Mouse (Mus musculus) CH12.LX (cell line): ENCODE data around the gene Ptpn6. TPM values are rescaled to one million over a fixed set of nuclear protein-coding genes. Genes with fewer than 3 reads are reported as not detected.

Experiments used
- DNase-seq: peaks from one replicate; pipeline ENCODE4 v3.0.0-alpha.2; 2013; ENCODE audit errors: extremely low read depth
- H3K27ac ChIP-seq: 2 replicates; pipeline ENCODE4 v1.5.1; 2012; ENCODE audit warnings: low read depth, mild to moderate bottlenecking, control low read depth, moderate library complexity; ENCODE audit not compliant: insufficient read depth
- H3K27me3 ChIP-seq: replicated peaks from 2 replicates; pipeline ENCODE3; 2012; ENCODE audit warnings: inconsistent platforms
- H3K36me3 ChIP-seq, 2 experiments: replicated peaks in 1 of 2; 2 replicates each; pipeline versions ENCODE3 to v1.6.1; 2012; ENCODE audit warnings: inconsistent platforms in 1 of 2, low read length in 1 of 2, mild to moderate bottlenecking in 1 of 2, mixed read lengths in 1 of 2, moderate library complexity in 1 of 2; ENCODE audit not compliant: control insufficient read depth in 1 of 2, insufficient read depth in 1 of 2
- H3K4me1 ChIP-seq, 2 experiments: 2 replicates each; pipeline ENCODE4 v1.6.1; 2012; ENCODE audit warnings: inconsistent platforms in 1 of 2, moderate library complexity in 1 of 2; ENCODE audit not compliant: insufficient read depth in 2 of 2, control insufficient read depth in 1 of 2
- H3K4me2 ChIP-seq: 2 replicates; pipeline ENCODE4 v1.6.1; 2012; ENCODE audit warnings: low read depth, mild to moderate bottlenecking, control low read depth; ENCODE audit not compliant: poor library complexity, insufficient read depth, severe bottlenecking
- H3K4me3 ChIP-seq, 3 experiments: fragments of 150-350 bp in 1 of 3; sonication (generic) in 1 of 3; replicated peaks in 1 of 3; 2 replicates each; pipeline versions ENCODE3 to v1.5.1; 2011 to 2012; ENCODE audit warnings: low read depth in 2 of 3, low read length in 2 of 3, mild to moderate bottlenecking in 2 of 3, moderate library complexity in 2 of 3, control low read depth in 1 of 3, improper control_type of control experiment in 1 of 3, inconsistent platforms in 1 of 3, mixed read lengths in 1 of 3; ENCODE audit not compliant: poor library complexity in 1 of 3
- H3K79me2 ChIP-seq: replicated peaks from 2 replicates; pipeline ENCODE4 v1.6.1; 2012; ENCODE audit warnings: mild to moderate bottlenecking, moderate library complexity; ENCODE audit not compliant: control insufficient read depth, poor library complexity, insufficient read depth, severe bottlenecking; ENCODE audit errors: extremely low read depth
- H3K9ac ChIP-seq: 2 replicates; pipeline ENCODE4 v1.6.1; 2012; ENCODE audit warnings: low read depth, mild to moderate bottlenecking, control low read depth, moderate library complexity; ENCODE audit not compliant: insufficient read depth
- H3K9me3 ChIP-seq: replicated peaks from 2 replicates; pipeline ENCODE3; 2012; ENCODE audit warnings: low read length, inconsistent platforms, mixed read lengths
- BHLHE40 ChIP-seq: IDR thresholded peaks from 2 replicates; pipeline ENCODE4 v1.6.1; 2011; ENCODE audit warnings: mild to moderate bottlenecking, low read depth, low read length, improper control_type of control experiment
- CHD2 ChIP-seq: IDR thresholded peaks from 2 replicates; pipeline ENCODE4 v1.6.1; 2011; ENCODE audit warnings: low read length, improper control_type of control experiment
- CTCF ChIP-seq, 2 experiments: IDR thresholded peaks in 1 of 2; conservative IDR thresholded peaks in 1 of 2; 2 replicates each; pipeline ENCODE4 v1.5.1; 2011 to 2012; ENCODE audit warnings: low read depth in 2 of 2, low read length in 2 of 2, improper control_type of control experiment in 1 of 2, inconsistent platforms in 1 of 2, mild to moderate bottlenecking in 1 of 2, moderate library complexity in 1 of 2
- ELF1 ChIP-seq: IDR thresholded peaks from 2 replicates; pipeline ENCODE4 v1.6.1; 2014; ENCODE audit warnings: low read depth, mild to moderate bottlenecking, inconsistent platforms, low read length, improper control_type of control experiment
- EP300 ChIP-seq: IDR thresholded peaks from 2 replicates; pipeline ENCODE4 v1.6.1; 2011; ENCODE audit warnings: low read length, improper control_type of control experiment
- ETS1 ChIP-seq: conservative IDR thresholded peaks from 2 replicates; pipeline ENCODE4 v1.6.1; 2012; ENCODE audit warnings: low read depth, mild to moderate bottlenecking, inconsistent platforms, low read length, improper control_type of control experiment, moderate library complexity
- GABPA ChIP-seq: IDR thresholded peaks from 2 replicates; pipeline ENCODE4 v1.6.1; 2012; ENCODE audit warnings: low read depth, low read length, improper control_type of control experiment, inconsistent platforms; ENCODE audit not compliant: insufficient replicate concordance
- HCFC1 ChIP-seq: IDR thresholded peaks from 2 replicates; pipeline ENCODE4 v1.6.1; 2012; ENCODE audit warnings: low read depth, mild to moderate bottlenecking, inconsistent platforms, low read length, improper control_type of control experiment
- IRF4 ChIP-seq: IDR thresholded peaks from 2 replicates; pipeline ENCODE4 v1.6.1; 2014; ENCODE audit warnings: low read depth, mild to moderate bottlenecking, inconsistent platforms, low read length, improper control_type of control experiment
- JUN ChIP-seq: IDR thresholded peaks from 2 replicates; pipeline ENCODE4 v1.6.1; 2011; ENCODE audit warnings: low read depth, mild to moderate bottlenecking, low read length, improper control_type of control experiment, moderate library complexity; ENCODE audit not compliant: insufficient read depth
- KAT2A ChIP-seq: IDR thresholded peaks from 2 replicates; pipeline ENCODE4 v1.6.1; 2012; ENCODE audit warnings: low read length, improper control_type of control experiment, inconsistent platforms; ENCODE audit not compliant: insufficient replicate concordance
- MAFK ChIP-seq: IDR thresholded peaks from 2 replicates; pipeline ENCODE4 v1.6.1; 2011; ENCODE audit warnings: low read length, improper control_type of control experiment; ENCODE audit not compliant: insufficient replicate concordance
- MAX ChIP-seq: IDR thresholded peaks from 2 replicates; pipeline ENCODE4 v1.6.1; 2011; ENCODE audit warnings: low read length, improper control_type of control experiment
- MAZ ChIP-seq: IDR thresholded peaks from 2 replicates; pipeline ENCODE4 v1.6.1; 2012; ENCODE audit warnings: low read depth, mild to moderate bottlenecking, inconsistent platforms, low read length, improper control_type of control experiment, moderate library complexity
- MEF2A ChIP-seq: IDR thresholded peaks from 2 replicates; pipeline ENCODE4 v1.6.1; 2014; ENCODE audit warnings: low read depth, mild to moderate bottlenecking, inconsistent platforms, low read length, improper control_type of control experiment, borderline replicate concordance
- MXI1 ChIP-seq: IDR thresholded peaks from 2 replicates; pipeline ENCODE4 v1.6.1; 2011; ENCODE audit warnings: mild to moderate bottlenecking, low read depth, low read length, improper control_type of control experiment
- MYC ChIP-seq: IDR thresholded peaks from 2 replicates; pipeline ENCODE4 v1.6.1; 2011; ENCODE audit warnings: low read depth, mild to moderate bottlenecking, improper control_type of control experiment, low read length
- NELFE ChIP-seq: IDR thresholded peaks from 2 replicates; pipeline ENCODE4 v1.6.1; 2011; ENCODE audit warnings: low read depth, low read length, improper control_type of control experiment
- NRF1 ChIP-seq: IDR thresholded peaks from 2 replicates; pipeline ENCODE4 v1.6.1; 2014; ENCODE audit warnings: low read depth, mild to moderate bottlenecking, inconsistent platforms, low read length, improper control_type of control experiment, moderate library complexity
- POLR2A ChIP-seq: IDR thresholded peaks from 2 replicates; pipeline ENCODE4 v1.6.1; 2011; ENCODE audit warnings: low read depth, mild to moderate bottlenecking, improper control_type of control experiment, low read length
- POLR2AphosphoS2 ChIP-seq: IDR thresholded peaks from 2 replicates; pipeline ENCODE4 v1.6.1; 2011; ENCODE audit warnings: low read depth, low read length, improper control_type of control experiment
- RAD21 ChIP-seq: IDR thresholded peaks from 2 replicates; pipeline ENCODE4 v1.6.1; 2011; ENCODE audit warnings: low read depth, mild to moderate bottlenecking, low read length, improper control_type of control experiment, moderate library complexity
- RCOR1 ChIP-seq: conservative IDR thresholded peaks from 2 replicates; pipeline ENCODE4 v1.6.1; 2012; ENCODE audit warnings: low read depth, mild to moderate bottlenecking, inconsistent platforms, low read length, improper control_type of control experiment
- SIN3A ChIP-seq: IDR thresholded peaks from 2 replicates; pipeline ENCODE4 v1.6.1; 2012; ENCODE audit warnings: low read length, improper control_type of control experiment, inconsistent platforms
- SMC3 ChIP-seq: IDR thresholded peaks from 2 replicates; pipeline ENCODE4 v1.6.1; 2011; ENCODE audit warnings: low read depth, low read length, improper control_type of control experiment
- TBP ChIP-seq: conservative IDR thresholded peaks from 2 replicates; pipeline ENCODE4 v1.6.1; 2011; ENCODE audit warnings: low read depth, low read length, improper control_type of control experiment
- TCF12 ChIP-seq: IDR thresholded peaks from 2 replicates; pipeline ENCODE4 v1.6.1; 2014; ENCODE audit warnings: low read depth, mild to moderate bottlenecking, inconsistent platforms, low read length, improper control_type of control experiment
- USF1 ChIP-seq: IDR thresholded peaks from 2 replicates; pipeline ENCODE4 v1.6.1; 2014; ENCODE audit warnings: low read depth, mild to moderate bottlenecking, inconsistent platforms, low read length, improper control_type of control experiment
- USF2 ChIP-seq: conservative IDR thresholded peaks from 2 replicates; pipeline ENCODE4 v1.6.1; 2011; ENCODE audit warnings: low read depth, low read length, improper control_type of control experiment
- ZKSCAN1 ChIP-seq: IDR thresholded peaks from 2 replicates; pipeline ENCODE4 v1.6.1; 2012; ENCODE audit warnings: low read depth, inconsistent platforms, low read length, improper control_type of control experiment, borderline replicate concordance
- ZNF384 ChIP-seq: IDR thresholded peaks from 2 replicates; pipeline ENCODE4 v1.6.1; 2012; ENCODE audit warnings: low read depth, low read length, improper control_type of control experiment, inconsistent platforms
- dilution Hi-C: fragments of 300-500 bp; cut with MboI; formaldehyde crosslinking; loops from 2 replicates; pipeline ENCODE4 v1.14.3; 2020; ENCODE audit warnings: low sequenced_read_pairs; ENCODE audit not compliant: extremely low pct_unique_long_range_greater_than_20kb, extremely low pct_ligation_motif_present
- in situ Hi-C: fragments of 300-500 bp; cut with MboI; formaldehyde crosslinking; loops from 3 replicates; pipeline ENCODE4 v1.14.3; 2019; ENCODE audit warnings: low sequenced_read_pairs, low pct_ligation_motif_present, low pct_unique_long_range_greater_than_20kb, mixed read lengths
- polyA plus RNA-seq: library from polyadenylated mRNA; unstranded; fragments of >175 nt; gene quantifications from 2 replicates; pipeline ENCODE4 v1.2.1, GENCODE M21; 2012; ENCODE audit warnings: low read depth; ENCODE audit not compliant: insufficient read length
- total RNA-seq, 2 experiments: library from RNA; depleted of rRNA; stranded (reverse); fragments of 300-350 nt in 1 of 2; fragments of >200 nt in 1 of 2; gene quantifications; 2 replicates each; pipeline ENCODE4 v1.2.3; 2012 to 2014

Ptpn6 gene
- total and polyA plus RNA-seq, 3 experiments: 247 to 585 (median 300) TPM

GRCm38 (mm10) chr6:124722876-124723473, 15.5 kb downstream of the Ptpn6 start:
- H3K27me3 ChIP-seq: no peaks in the 10 kb centered on the region
- dilution Hi-C loops: no loop called here
- H3K9ac ChIP-seq: peak overlapping the region; percentile 12; the same call in 1 of the 2 replicates
- H3K9me3 ChIP-seq: no peaks in the 10 kb centered on the region
- peaks cover 3% of the 10 kb centered on the region; the same call in 1 of the 2 replicates for H3K79me2 ChIP-seq
- peaks cover 55 to 87% of the 10 kb centered on the region in 2 experiments for H3K36me3 ChIP-seq
- in situ Hi-C loops: no loop called here
- no peak for DNase-seq
- H3K4me1 ChIP-seq: peaks cover 45 to 84% of the 10 kb centered on the region in 2 experiments
- peak overlapping the region; percentile 48 for H3K4me2 ChIP-seq
- peak; percentile 90 for TF ChIP-seq ZNF384
- no peak for TF ChIP-seq CHD2
- TF ChIP-seq CTCF (conservative IDR thresholded peaks at IDR 0.05 in 1 of 2, IDR thresholded peaks at IDR 0.05 in 1 of 2; ENCODE audit: low read depth in 2 of 2, low read length in 2 of 2): peak in 1 of 2 experiments; percentile 26; a peak in 1 of 4 replicates
- no peak for TF ChIP-seq MAX
- peak overlapping the region in 1 of 3 experiments; percentile 19 for H3K4me3 ChIP-seq
- peak overlapping the region; percentile 94 for H3K27ac ChIP-seq

- Histone ChIP-seq H3K9me3 (no peaks in the 10 kb centered on the region), H3K4me1 (peaks cover 48 to 84% of the 10 kb centered on the region in 2 experiments), H3K79me2 (no peaks in the 10 kb centered on the region), H3K27me3 (no peaks in the 10 kb centered on the region), H3K4me2 (peak overlapping the region; percentile 22; the same call in 1 of the 2 replicates), H3K36me3 (peaks cover 45 to 88% of the 10 kb centered on the region in 2 experiments), H3K9ac (peak overlapping the region; percentile 21), H3K27ac (peak overlapping the region; percentile 88), H3K4me3 (peak overlapping the region in 1 of 3 experiments; percentile 31)
- peak; percentile 92 for DNase-seq
- in situ Hi-C loops (no loop called here), dilution Hi-C loops (no loop called here)
- peak; percentile 28; the same call in 1 of the 2 replicates for TF ChIP-seq SMC3
- TF ChIP-seq HCFC1: peak; percentile 42
- TF ChIP-seq POLR2A: peak; percentile 67
- peak; percentile 75; the same call in 1 of the 2 replicates for TF ChIP-seq ELF1
- TF ChIP-seq GABPA: no peak
- TF ChIP-seq MEF2A: peak; percentile 73; the same call in 1 of the 2 replicates
- peak; percentile 86 for TF ChIP-seq CHD2
- TF ChIP-seq POLR2AphosphoS2: peak; percentile 61; the same call in 1 of the 2 replicates
- no peak for TF ChIP-seq NRF1
- peak; percentile 98 for TF ChIP-seq BHLHE40
- TF ChIP-seq RAD21: peak; percentile 3
- peak; percentile 79 for TF ChIP-seq RCOR1
- peak; percentile 87 for TF ChIP-seq EP300
- TF ChIP-seq TBP: peak; percentile 73
- peak; percentile 87 for TF ChIP-seq ETS1
- TF ChIP-seq TCF12: peak; percentile 96
- TF ChIP-seq ZNF384: peak; percentile 18; the same call in 1 of the 2 replicates
- no peak for TF ChIP-seq KAT2A
- TF ChIP-seq MYC: peak; percentile 91
- TF ChIP-seq MXI1: peak; percentile 86
- no peak for TF ChIP-seq ZKSCAN1
- no peak for TF ChIP-seq JUN
- TF ChIP-seq IRF4: peak; percentile 86
- peak; percentile 28; the same call in 1 of the 2 replicates for TF ChIP-seq NELFE
- TF ChIP-seq MAFK: 0 out of 2 replicates have a peak, but pooled peaks have one; percentile 10
- peak; percentile 81 for TF ChIP-seq MAX
- peak; percentile 66 for TF ChIP-seq SIN3A
- no peak for TF ChIP-seq USF1
- no peak for TF ChIP-seq USF2
- TF ChIP-seq MAZ: peak; percentile 87; the same call in 1 of the 2 replicates
Measured at GRCm38 (mm10) chr6:124720904-124721303, 17.6 kb downstream of the Ptpn6 start.
